Mouse (Mus musculus): ENCODE data around the gene Hsph1.

DNA sequence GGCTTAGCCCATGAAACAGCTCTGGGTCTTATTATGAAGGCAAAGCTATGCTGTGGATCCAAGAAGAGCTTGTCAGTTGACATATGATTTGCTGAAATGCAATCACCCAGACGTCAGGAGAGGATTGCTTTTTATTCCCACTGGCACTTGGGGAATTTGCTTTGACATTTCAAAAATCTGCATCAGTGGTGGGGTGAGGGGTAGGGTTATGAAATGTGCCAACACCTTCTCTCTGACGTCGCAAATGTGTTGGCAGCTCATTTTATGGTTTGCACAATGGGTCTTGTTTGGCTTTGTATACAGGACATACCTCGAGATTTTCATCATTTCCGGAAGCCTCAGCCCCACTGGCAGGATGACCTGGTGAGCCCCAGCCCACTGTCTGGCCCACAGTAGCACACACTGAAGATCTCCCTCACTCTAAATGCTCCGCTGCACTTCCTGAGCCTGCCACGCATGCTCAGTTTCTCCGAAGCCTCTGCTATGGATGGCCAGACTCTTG, 52.0 kb downstream of the Hsph1 start:
- TF ChIP-seq CTCF (IDR thresholded peaks at IDR 0.05; ENCODE audit: low read depth) (no peak), EP300 (optimal IDR thresholded peaks at IDR 0.05) (no peak)

Data from stomach, postnatal 0 days (tissue).